Comparison of ENCODE assay signal across 9 mouse cellular contexts in genomic region chr3:107379422-107379821, GRCm38 (mm10). TPM values are rescaled to one million over a fixed set of nuclear protein-coding genes. Genes with fewer than 3 reads are reported as not detected.
A peak's percentile ranks its signal among the peaks of the same experiment; 100 is the strongest.
DNase-seq lines count a peak whose midpoint lies in the region; ATAC-seq and TF ChIP-seq lines count a peak whose summit lies in the region.
"Had no signal": no experiment of that assay in that cellular context is flagged by ENCODE, and none has a peak within 500 bp of the region (broad histone marks: within the 10 kb centered on the region; RNA-seq: fewer than 3 reads in every experiment).

No protein-coding gene starts in this region.

- no peak overlapping the region for H3K27ac ChIP-seq in stomach, postnatal 0 days (replicated peaks)

- H3K9ac ChIP-seq in stomach, postnatal 0 days (ENCODE audit: low read length), result no peak overlapping the region

- no peaks in the 10 kb centered on the region for H3K27me3 ChIP-seq in stomach, postnatal 0 days (ENCODE audit: control insufficient read depth, insufficient read depth, low read length)

- no peak for TF ChIP-seq EP300 in stomach, postnatal 0 days (optimal IDR thresholded peaks at IDR 0.05)

- no peaks in the 10 kb centered on the region for H3K9me3 ChIP-seq in stomach, postnatal 0 days (ENCODE audit: control insufficient read depth, low read length)

- 8% methylated on average over 4 of the region's 4 CpGs for WGBS in stomach, postnatal 0 days

- TF ChIP-seq CTCF in stomach, postnatal 0 days (IDR thresholded peaks at IDR 0.05; ENCODE audit: low read depth), result peak; percentile 86

- intact Hi-C loops in heart, postnatal 10 days (cut with DNase I), result loop anchor here (2.0 kb wide), 1 partner anchor 23 kb away; no protein-coding TSS in a partner anchor

- no peak overlapping the region for H3K4me2 ChIP-seq in stomach, postnatal 0 days (replicated peaks; ENCODE audit: low read depth)

- ATAC-seq in stomach, postnatal 0 days (ENCODE audit: low FRiP score, low TSS enrichment), result no peak

- H3K36me3 ChIP-seq in stomach, postnatal 0 days (ENCODE audit: control insufficient read depth, insufficient read depth, low read length), result no peaks in the 10 kb centered on the region

- no peak overlapping the region for H3K4me3 ChIP-seq in stomach, postnatal 0 days (ENCODE audit: low read depth, low read length)
- H3K4me3 ChIP-seq: erythroblast, embryonic 14.5 days had no signal

- peak; percentile 75 for DNase-seq in layer of hippocampus, adult 11-12 months (ENCODE audit: low spot score)
- no peak for DNase-seq in layer of hippocampus, adult 9-10 months (ENCODE audit: low spot score)
- DNase-seq in adrenal gland, postnatal 14 days, result peak; percentile 84
- peak; percentile 54 for DNase-seq in embryo, embryonic 11.5 days (ENCODE audit: low read depth, low spot score)
- peak; percentile 70 to 86 for DNase-seq in heart, postnatal 10 days
- DNase-seq in left cerebral cortex, adult 8-10 months (ENCODE audit: low spot score in 2 of 2), result peak; percentile 31 to 32
- peak; percentile 22 to 48 for DNase-seq in natural killer cell, adult 2 months (ENCODE audit: low spot score in 2 of 2)
- peak; percentile 81 for DNase-seq in stomach, postnatal 0 days (ENCODE audit: low spot score)

- H3K4me1 ChIP-seq in stomach, postnatal 0 days (replicated peaks; ENCODE audit: control insufficient read depth, insufficient read depth), result no peaks in the 10 kb centered on the region

RNA-seq across cellular contexts. Expression of gene Rbm15, which starts 45.9 kb away (rescaled TPM):
- 37.3 and 41.1 TPM in 2 replicates for total RNA-seq in adrenal gland, postnatal 14 days (2021)
- total RNA-seq in heart, postnatal 10 days (2021), result 10 to 100 TPM; 25.8 to 29.3 TPM
- total RNA-seq in left cerebral cortex, adult 8-10 months (2022), result 10 to 100 TPM; 25.5 to 27.4 (median 26.5) TPM
- 6.0 and 6.6 TPM in 2 replicates for polyA plus RNA-seq in stomach, postnatal 0 days (2015; fragmentation: Nextera tagmentation; extraction: Ambion mirVana)
